Mouse (Mus musculus): ENCODE results near the gene Pfas.
"Not testable (repeated sequence)": the region's sequence is repeated elsewhere in the genome, so short reads cannot be mapped to it uniquely, and the experiment has no call there.

The Pfas gene

DNA sequence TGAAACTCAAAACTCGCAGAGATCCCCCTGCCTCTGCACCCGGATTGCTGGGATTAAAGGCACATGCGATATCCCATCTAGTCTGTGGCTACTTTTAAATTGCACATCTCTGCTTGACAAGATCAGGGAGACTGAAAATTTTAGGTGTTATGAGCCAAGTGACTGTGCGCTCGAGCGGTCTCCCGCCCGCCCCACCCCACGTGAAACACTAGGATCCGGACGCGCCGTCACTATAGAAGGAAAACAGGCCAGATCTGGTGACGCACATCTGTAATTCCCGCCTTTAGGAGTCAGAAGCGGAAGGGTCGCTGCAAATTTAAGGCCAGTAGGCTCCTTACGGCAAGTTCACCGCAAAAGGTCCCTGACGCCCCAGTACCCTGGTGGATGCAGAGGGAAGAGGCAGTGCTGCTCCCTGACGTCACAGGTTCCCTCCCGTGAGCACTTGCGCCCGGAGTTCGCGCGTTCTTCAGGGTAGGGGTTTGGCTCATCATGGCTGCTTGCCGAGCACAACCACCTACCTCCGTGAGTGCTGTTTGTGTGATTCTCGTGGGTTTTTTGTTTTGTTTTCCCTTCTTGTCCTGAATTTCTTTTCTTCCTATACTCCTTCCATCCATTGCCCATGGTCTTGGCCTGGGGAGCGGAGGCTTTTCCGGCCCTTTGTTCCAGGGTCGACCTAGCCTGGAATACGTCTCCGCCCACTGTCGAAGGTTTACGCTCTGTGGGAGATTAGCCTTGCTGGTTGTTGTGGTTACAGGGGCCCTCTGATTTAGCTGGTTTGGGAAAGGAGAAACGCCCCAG is 7.6 kb upstream of the Pfas start, which contains the start of gene Ctc1:
TSS of gene Ctc1 (plus strand) at position 268 of the 798 bp plus-strand sequence.
- DNase-seq (ENCODE audit: extremely low spot score, low read depth, low spot score), result no peak

DNA sequence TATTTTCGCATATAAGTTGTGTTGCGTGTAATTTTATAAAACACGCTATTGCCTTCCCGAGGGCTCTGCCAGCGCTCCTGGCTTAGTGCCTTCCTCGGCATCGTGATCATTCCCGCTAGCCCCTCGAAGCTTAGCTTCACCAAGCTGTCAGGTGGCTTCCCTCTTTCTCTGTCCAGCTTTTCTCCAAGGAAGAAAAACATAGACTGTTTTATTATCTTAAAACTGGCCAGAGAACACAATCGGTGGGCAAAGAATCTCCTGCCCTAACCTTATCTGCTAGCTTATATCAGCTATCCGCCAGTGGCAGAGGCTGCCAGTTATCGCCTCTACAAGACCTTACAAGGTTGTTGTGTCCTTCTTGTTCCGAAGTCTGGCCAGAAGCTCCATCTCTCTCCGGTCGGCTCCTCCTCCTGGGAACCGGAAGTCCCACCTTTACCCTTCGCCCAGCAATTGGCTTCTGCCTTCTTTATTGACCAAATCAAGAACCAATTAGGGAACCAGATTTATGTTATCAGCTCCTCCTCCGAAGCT is 3.9 kb upstream of the Pfas start:
- DNase-seq (ENCODE audit: extremely low spot score, low read depth, low spot score), result no peak

DNA sequence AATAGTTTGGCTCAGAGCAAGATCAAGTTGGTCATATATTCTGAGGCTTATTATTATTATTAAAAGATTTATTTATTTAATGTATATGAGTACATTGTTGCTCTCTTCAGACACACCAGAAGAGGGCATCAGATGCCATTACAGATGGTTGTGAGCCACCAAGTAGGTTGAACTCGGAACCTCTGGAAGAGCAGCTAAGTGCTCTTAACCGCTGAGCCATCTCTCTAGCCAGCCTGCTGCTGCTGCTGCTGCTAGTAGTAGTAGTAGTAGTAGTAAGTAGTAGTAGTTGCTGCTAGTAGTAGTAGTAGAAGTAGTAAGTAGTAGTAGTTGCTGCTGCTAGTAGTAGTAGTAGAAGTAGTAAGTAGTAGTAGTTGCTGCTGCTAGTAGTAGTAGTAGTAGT is 3.2 kb upstream of the Pfas start:
- DNase-seq (ENCODE audit: extremely low spot score, low read depth, low spot score), result not testable (repeated sequence)

DNA sequence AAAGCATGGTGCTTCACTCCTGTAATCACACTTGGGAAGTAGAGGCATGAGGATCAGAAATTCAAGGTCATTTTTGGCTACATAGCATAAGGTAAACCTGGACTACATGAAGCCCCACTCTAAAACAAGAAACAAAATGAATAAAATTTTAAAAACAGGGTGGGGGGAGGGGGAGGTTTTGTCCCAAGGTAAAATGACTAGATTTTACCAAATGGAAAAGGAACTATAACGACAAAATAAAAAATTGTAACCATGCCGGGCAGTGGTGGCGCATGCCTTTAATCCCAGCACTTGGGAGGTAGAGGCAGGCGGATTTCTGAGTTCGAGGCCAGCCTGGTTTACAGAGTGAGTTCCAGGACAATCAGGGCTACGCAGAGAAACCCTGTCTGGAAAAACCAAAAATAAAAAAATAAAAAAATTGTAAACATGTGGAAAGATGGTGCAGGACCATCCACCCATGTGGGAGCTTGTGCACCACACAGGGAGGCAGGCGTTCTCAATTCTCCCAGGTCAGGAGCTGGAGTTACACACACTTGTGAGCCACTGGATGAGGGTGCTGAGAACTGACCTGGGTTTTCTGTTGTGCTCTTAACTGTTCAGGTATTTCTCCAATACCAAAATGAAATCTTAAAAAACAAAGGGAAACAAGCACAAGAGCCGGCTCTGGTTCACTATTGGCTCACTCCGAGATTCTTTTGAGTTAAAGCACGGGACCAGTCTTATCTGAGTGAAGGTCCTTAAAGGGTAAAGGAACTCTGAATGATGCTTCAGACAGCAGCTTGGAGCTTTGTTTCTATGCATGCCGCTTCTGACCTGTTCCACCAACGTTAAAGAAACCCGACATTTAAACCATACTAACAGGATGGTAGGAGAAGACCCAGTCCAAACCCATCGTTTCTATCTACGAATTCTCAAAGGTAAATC is 2.4 kb upstream of the Pfas start:
- no peak for DNase-seq (ENCODE audit: extremely low spot score, low read depth, low spot score)

DNA sequence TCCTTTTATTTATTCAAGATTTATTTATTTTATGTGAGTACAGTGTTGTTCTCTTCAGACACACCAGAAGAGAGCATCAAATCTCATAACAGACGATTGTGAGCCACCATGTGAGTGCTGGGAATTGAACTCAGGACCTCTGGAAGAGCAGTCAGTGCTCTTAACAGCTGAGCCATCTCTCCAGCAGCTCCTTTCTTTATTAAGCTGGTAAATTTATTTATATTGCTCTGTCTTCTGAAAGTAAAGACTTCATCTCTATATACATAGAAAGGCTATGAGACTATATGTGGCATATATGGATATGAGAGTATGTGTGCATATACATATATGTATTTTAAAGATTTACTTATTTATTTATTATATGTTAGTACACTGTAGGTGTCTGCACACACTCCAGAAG is 1.2 kb upstream of the Pfas start:
- no peak for DNase-seq (ENCODE audit: extremely low spot score, low read depth, low spot score)

DNA sequence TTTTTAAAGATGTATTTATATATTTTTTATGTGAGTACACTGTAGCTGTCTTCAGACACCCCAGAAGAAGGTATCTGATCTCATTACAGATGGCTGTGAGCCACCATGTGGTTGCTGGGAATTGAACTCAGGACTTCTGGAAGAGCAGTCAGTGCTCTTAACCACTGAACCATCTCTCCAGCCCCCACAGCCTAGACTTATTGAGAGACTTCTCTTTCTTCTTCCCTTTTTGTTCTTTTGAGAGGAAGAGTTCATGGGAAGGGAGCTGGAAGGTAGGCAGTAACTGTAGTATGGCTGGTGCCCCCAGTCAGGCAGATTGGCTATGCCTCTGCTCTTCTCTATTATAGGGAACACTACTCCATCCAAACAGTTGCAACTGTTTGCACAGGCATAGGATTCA is 1.7 kb downstream of the Pfas start:
- not testable (repeated sequence) for DNase-seq (ENCODE audit: extremely low spot score, low read depth, low spot score)

DNA sequence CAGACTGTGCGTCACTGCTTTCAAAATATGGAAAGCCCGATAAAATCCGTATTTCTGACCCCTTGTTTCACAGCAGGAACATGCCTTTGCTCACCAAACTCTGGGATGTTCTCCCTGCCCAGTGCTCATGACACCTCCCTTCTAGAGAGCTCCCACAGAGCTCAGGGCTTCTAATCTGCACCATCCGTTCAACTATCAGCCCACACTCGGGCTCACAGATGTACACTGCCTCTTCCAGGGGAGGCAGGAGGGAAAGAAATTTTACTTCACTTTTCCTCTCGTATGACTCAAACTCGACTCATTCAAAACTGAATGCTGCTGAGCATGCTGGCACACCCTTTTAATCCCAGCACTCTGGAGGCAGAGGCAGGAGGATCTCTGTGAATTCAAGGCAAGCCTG is 3.1 kb downstream of the Pfas start:
- DNase-seq (ENCODE audit: extremely low spot score, low read depth, low spot score), result no peak

DNA sequence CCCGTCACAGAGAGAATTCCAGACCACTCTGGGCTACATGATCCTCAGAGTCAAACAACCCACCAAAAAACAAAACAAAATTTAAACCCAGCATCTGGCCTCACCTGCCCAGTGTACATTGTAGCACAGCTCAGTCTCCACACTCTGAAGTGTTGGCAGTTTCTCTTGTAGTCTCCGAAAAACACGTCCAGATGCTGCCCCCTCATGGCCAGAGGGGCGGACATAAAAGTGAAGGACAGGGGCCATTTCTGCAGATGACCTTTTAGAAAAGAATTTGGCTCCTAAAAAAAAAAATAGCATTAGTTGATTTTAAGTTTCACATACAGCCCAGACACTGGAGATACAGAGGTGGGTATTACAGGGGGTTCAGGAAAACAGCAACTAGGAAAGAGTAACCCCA is 4.7 kb downstream of the Pfas start:
- DNase-seq (ENCODE audit: extremely low spot score, low read depth, low spot score), result no peak

DNA sequence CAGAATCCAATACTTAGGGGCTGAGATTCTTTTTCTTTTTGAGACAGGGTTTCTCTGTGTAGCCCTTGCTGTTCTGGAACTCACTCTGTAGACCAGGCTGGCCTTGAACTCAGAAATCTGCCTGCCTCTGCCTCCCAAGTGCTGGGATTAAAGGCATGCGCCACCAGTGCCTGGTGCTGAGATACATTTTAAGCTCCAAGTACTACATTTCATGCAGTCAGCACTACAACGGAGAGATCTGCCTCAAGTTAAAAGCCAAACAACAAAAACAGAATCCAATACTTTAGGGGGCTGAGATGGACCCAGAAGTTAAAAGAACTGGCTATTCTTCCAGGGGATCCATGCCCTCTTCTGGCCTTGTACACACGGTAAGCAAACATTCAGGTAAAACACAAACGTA is 5.5 kb downstream of the Pfas start:
- not testable (repeated sequence) for DNase-seq (ENCODE audit: extremely low spot score, low read depth, low spot score)

DNA sequence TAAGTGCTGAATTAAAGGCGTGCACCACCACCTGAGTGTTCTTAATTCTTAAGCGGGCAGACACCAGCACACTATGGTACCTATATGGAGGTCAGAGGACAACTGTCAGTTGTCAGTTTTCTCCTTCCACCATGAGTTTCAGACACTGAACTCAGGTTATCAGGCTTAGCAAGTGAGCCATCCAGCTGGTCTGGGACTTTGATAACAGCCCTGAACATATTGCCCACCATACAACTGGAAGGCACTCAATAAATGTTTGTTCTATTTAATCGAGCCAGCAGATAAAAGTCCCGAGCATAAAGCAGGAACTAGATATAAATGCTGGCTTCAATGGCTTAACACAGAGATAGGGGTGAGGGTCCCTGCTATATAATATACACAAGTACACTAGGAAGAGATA is 11.2 kb downstream of the Pfas start:
- no peak for DNase-seq (ENCODE audit: extremely low spot score, low read depth, low spot score)

DNA sequence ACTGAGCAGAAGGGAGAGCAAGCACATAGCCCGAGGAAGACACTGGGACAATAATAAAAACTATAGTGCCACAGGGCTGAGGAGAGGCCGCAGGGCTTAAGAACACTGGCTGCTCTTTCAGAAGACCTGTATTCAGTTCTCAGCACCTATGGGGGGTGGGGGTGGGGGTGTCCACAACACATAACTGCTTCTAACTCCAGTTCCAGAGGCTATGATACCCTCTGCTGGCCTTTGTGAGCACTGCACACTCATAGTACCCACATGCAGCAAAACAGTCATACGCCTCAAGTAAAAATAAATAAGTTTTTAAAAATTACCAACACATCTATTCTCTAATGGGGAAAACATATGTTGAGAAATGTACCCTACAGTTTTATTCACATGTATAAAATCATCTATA is 13.9 kb downstream of the Pfas start:
- DNase-seq (ENCODE audit: extremely low spot score, low read depth, low spot score), result no peak

DNA sequence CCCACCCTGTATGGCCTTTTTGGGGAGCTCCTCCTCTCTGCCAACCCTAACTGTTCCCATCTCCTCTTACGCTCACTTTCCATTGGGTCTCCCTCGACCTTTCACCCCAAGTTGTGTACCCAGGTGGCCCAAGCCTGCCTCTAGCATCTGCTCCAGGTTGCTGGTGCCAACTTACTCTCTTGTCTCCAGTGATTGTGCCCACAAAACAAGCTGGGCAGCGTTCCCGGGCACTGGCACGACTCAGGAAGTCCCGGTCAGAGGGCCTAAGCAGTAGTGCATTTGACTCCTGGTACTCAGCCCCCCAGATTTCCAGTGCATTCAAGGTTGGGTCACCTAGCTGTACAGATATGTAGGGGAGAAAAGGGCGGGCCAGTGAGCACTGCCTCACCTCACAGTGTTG is 15.1 kb downstream of the Pfas start:
- DNase-seq (ENCODE audit: extremely low spot score, low read depth, low spot score), result no peak

DNA sequence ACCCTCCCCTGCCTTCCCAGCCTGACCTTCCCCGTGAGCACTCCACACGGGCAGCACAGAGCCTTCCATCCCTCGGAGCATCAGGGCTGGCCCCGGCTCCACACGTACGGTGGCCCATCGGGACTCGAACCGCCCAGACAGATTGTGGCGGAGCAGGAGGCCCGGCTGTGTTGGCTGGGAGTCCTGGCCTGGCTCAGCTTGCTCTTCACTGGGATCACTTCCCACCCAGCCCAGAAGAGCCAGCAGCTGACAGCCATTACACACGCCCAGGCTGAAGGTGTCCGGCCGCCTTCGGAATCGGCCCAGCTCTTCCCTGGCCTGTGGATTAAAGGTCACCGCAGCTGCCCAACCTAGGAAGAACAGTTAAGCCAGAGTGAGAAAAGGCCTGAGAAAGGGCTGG is 19.9 kb downstream of the Pfas start:
- no peak for DNase-seq (ENCODE audit: extremely low spot score, low read depth, low spot score)

DNA sequence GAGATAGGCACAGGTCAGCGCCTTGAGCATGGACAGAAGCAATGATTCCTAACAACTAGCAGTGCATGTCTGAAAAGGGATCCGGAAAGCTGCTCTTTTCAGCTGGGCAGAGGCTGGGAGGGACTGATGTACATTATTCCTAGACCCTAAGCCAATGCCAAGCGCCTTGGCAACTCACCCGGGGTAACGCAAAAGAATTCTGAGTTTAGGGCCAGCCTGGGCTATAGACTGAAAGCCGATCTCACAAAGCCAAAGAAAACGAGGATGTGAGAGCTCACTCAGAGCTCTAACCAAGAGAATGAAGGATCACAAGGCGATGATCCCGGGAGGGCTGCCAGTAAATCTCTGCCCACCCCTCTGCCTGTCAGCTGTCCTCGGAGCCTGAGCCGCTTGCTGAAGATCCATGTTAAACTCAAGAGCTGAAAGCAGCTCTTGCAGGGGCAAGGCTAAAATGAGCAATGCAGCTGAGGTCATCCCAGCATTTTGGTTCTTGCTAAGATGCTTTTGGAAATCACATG is 20.8 kb downstream of the Pfas start:
- no peak for DNase-seq (ENCODE audit: extremely low spot score, low read depth, low spot score)

DNA sequence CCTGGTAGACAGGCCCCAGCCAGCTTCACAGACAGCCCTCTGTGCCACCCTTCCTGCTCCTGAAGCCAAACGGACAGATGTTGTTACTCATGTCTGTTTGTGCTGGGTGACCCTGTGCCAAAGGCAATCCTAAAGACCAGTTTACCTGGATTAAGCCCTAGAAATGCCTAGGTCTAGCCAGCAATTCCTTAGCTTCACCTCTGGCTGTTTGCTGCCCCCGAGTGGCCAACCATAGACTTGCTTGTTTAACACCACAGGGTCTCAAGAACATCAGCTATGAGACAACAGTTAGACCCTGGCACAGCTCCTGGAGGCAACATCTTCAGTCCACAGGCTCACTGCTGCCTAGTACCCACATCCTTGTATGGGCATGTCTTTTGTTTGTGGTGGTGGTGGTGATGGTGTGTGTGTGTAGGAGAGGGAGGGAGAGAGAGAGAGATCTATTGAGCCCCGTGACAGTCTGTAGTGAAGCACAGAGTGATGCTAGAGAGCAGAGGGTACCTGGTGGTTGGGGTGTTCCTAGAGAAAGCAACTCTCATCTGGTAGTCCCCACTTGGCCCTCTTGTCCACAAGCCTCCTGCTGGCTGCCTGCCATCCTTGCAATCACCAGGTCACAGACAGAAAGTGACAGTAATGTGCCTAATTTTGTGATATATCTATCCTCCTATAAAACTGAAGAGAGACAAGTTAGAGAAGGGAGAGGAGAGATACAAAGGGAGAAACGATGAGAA is 25.5 kb downstream of the Pfas start:
- DNase-seq (ENCODE audit: extremely low spot score, low read depth, low spot score), result peak; percentile 42

DNA sequence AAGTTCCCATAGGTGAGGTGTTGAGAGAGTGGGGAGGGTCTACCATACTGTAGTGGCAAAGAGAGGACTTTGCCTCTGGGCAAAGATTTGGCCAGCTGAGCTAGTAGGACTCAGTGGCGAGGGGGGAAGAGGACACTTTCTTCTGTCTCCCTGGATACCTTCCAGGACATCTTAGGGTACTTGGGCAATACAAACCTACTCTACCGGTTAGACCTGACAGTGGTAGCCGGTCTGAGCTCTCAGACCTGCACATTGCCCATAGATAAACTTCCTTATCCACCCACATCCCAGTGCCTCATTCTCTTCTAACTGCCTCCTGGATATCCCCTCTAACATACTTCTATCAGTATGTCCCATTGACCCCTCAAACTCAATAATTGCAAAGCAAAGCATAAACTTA is 27.3 kb downstream of the Pfas start:
- no peak for DNase-seq (ENCODE audit: extremely low spot score, low read depth, low spot score)

DNA sequence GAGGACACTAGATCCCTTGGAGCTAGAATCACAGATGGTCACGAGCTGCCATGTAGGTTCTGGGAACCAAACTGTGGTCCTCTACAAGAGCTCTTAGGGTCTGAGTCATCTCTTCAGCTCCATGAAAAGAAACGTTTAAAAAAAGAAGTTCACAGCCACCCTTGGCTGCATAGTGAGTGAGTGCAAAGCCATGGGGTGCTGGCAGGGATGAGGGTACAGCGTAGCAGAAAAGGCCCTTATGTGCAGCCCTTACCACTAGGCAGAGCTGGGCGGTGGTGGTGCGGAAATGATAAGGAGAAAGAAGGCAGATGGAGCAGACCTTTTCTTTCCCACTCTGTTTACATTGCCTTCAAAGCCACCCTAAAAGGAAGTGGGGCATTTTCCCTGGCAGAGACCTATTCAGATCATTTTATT is 28.9 kb downstream of the Pfas start:
- no peak for DNase-seq (ENCODE audit: extremely low spot score, low read depth, low spot score)

DNA sequence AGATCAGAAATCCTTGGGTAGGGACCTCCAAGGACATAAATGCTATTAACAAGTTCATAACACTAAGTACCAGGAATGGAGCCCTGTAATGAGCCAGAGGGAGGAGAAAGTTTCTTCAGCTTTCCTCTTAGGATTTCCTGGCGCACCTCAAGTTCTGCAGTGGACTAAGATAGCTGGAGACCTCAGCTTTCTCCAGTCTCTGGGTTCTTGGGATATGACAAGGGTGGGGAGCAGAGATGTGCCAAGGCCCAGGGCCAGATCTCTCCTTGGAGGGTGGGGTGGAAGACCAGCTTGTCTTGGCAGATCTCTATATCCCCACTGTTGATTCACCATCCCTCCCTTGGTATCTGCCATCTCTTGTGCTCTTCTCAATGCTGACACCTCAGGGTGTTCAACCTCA is 32.7 kb downstream of the Pfas start:
- no peak for DNase-seq (ENCODE audit: extremely low spot score, low read depth, low spot score)

DNA sequence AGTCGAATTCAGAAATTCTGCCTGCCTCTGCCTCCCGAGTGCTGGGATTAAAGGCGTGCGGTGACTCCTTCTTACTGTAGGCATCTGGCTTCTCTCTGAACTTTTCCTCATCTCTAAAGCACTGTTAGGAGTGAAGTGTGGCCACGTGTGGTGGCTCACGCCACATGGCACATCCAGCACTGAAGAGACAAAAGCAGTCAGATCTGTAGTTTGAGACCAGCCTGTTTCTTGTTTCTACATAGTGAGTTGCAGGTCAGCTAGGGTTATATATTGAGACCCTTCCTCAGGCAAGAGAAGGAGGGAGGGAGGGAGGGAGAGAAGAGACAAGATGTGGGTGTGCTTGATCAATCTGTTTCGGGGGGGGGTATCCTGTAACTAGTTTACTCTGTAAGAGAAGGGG is 33.2 kb downstream of the Pfas start, which contains the start of gene Rangrf:
TSS of gene Rangrf (minus strand) at position 101 of the 400 bp plus-strand sequence.
- DNase-seq (ENCODE audit: extremely low spot score, low read depth, low spot score), result no peak

DNA sequence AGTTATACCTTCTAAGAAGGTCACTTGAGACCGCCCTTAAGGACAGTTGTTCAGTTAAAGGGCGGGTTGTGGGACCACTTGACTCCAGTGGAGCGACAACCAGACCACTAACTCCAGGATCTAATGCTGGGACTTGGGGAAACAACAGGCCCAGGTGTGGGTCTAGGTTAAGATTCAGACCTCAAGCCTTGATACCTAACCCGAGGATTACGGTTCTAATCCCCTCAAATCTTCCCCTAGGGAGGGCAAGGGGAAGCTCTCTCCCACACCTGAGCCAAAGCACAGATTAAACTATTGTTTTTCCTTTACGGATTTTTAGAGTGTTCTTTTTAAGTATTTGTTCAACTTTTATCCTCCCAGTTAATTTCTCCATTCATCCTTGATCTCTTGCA is 34.2 kb downstream of the Pfas start:
- DNase-seq (ENCODE audit: extremely low spot score, low read depth, low spot score), result no peak
